Comparison of ENCODE assay signal across 17 mouse cellular contexts in genomic region chr19:50667516-50667915, GRCm38 (mm10). TPM values are rescaled to one million over a fixed set of nuclear protein-coding genes. Genes with fewer than 3 reads are reported as not detected.
"Had no signal": no experiment of that assay in that cellular context is flagged by ENCODE, and none has a peak within 500 bp of the region (broad histone marks: within the 10 kb centered on the region; RNA-seq: fewer than 3 reads in every experiment).

No protein-coding gene starts in this region.

- DNase-seq: left cerebral cortex, postnatal 4 days; liver; liver, embryonic 13.5 days; liver, postnatal 0 days; lung, adult 18-20 months; lung, adult 2 months; lung, embryonic 14.5 days; lung, postnatal 10 days; lung, postnatal 14 days; lung, postnatal 36 days; lung, postnatal 4 days; midbrain, embryonic 14.5 days had no signal

RNA-seq across cellular contexts. Expression of gene Sorcs1, which starts 10.9 kb away (rescaled TPM):
- total RNA-seq: liver, adult 2 months; megakaryocyte progenitor cell, adult 5-6 weeks; megakaryocyte, adult 5-6 weeks; megakaryocyte-erythroid progenitor cell, adult 5-6 weeks; monocyte, adult 5-6 weeks had no signal
